Mouse (Mus musculus) megakaryocyte-erythroid progenitor cell, adult 5 weeks (primary cell): ENCODE data around the gene Olfr68. TPM values are rescaled to one million over a fixed set of nuclear protein-coding genes. Genes with fewer than 3 reads are reported as not detected.

Source experiments
- polyA plus RNA-seq: library from polyadenylated mRNA; stranded (reverse); fragments of >175 nt; gene quantifications from 2 replicates; pipeline ENCODE4 v1.2.3, GENCODE M21; 2012

The Olfr68 gene
- polyA plus RNA-seq, result not detected in 2 replicates

DNA sequence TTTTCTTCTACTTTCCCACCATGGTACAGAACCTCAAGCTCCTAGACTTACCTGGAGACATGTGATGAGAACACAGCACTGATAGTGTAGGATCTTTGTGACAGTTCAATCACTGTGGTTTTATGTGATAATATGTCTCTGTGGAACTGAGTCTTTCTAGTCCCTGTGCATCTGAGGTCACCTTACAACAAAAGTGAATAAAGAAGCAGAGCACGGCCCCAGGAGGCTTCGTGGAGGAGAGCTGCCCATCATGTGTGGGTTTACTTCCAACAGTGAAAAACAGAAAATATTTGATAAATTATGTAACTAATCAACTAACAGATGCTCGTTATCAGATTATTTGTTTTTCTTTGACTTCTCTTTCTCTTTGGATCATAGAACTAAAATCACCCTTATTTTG, at the start of gene Olfr68:
Gene Olfr68 (minus strand): TSS at position 101 of the 400 bp plus-strand sequence.

DNA sequence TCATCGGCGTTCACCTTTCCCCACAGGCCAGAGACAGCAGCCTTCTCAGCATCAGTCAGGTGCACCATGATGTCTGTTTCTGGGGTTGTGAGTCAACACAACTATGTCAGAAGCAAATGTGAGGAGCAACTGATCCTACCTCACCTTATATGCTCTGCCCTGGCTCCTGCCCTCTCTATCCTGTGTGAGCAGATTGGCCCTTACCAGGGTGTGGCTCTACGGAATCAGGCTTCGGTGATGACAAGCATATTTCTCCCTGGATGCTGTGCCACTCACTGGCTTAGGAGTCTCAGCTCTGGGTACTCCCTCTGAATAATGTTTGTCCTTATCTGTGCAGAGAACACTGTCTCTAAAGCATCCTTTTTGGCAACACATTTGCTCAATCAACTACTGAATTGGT, 48.3 kb upstream of the Olfr68 start, which contains the start of gene Hbb-bs:
Gene Hbb-bs (minus strand): TSS at position 289 of the 400 bp plus-strand sequence.

DNA sequence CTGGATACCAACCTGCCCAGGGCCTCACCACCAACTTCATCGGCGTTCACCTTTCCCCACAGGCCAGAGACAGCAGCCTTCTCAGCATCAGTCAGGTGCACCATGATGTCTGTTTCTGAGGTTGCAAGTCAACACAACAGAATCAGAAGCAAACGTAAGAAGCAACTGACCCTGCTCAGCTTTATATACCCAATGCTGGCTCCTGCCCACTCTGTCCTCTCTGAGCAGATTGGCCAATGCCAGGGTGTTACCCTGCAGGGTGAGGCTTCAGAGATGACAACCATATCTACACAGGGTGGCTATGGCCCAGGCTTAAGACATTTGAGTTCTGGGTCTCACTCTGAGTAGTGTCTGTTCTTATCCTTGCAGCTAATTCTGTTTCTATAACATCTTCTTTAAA, 34.3 kb upstream of the Olfr68 start, which contains the start of gene Hbb-bt:
Gene Hbb-bt (minus strand): TSS at position 231 of the 400 bp plus-strand sequence.

DNA sequence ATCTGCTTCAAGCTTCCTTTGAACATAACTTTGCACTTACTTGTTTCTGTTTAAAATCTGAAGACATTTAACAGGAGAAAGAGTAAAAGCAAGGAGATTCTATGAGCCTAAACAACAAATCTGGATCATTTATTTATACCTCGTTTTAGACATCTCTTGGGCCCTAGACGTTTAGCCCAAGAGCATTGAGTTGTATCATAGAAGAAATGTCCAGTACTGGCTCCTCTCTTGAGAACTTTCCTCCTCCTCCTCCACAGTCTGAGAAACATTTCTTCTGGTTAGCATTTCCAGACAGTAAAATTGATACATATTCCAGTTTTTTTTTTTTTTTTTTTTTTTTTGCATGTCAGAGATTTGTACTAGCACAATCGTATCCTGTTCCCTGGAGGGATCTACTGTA, 12.2 kb upstream of the Olfr68 start, which contains the start of gene Olfr67:
Gene Olfr67 (minus strand): TSS at position 101 of the 400 bp plus-strand sequence.

DNA sequence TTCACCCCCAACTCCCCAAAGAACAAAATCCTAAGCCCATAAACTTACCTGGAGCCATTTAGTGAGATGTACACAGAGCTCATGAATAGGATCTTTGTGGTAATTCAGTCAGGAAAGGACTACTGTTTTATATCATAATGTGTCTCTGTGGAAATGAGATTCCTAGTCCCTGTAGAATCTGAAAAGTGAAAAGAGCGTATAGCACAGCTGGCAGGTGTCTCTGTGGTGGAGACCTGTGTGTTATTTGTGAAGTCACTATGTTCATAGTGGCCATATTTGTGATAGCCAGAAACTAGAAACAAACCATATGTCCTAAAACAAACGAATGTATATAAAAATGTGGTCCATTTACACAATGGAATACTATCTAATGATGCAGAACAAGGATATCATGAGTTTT, 8.0 kb downstream of the Olfr68 start, which contains the start of gene Olfr69:
Gene Olfr69 (minus strand): TSS at position 101 of the 400 bp plus-strand sequence.

DNA sequence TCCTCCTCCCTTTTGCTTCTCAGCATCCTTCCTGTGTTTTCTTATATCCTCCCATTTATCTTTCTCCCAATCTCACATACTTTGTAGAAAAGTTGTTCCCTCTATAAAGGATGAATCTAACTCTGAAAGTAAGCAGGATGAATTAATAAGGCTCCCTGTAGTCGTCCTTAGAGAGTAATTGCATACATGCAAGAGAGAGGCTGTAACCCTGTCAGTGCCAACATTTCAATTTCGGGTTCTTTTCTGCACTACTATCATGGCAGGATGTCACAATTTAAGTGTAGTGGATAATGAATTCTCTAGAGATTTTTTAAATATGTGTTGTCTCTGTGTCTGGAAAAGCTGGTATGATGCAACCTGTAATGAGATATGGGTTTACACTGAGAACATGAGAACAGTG, 22.3 kb downstream of the Olfr68 start, which contains the start of gene Olfr630:
Gene Olfr630 (minus strand): TSS at position 101 of the 400 bp plus-strand sequence.

DNA sequence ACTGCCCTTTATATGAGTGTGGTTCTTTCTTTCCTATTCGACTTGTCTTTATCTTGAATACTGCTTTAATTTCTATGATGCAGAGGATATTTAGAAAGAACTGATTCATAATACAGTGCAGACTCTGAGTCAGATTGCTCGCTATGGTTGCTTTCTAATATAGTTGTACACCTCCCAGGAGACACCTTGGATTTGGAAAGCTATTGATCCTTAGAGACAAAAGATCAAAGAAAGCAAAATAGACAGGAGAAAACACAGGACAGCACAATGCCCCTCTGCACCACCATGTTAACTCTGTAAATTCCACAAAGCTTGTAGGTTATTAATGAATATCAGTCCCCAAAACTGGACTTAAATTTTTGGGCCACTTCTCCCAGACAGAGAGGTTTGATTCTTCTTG, 34.7 kb downstream of the Olfr68 start, which contains the start of gene Olfr629:
Gene Olfr629 (minus strand): TSS at position 101 of the 400 bp plus-strand sequence.

DNA sequence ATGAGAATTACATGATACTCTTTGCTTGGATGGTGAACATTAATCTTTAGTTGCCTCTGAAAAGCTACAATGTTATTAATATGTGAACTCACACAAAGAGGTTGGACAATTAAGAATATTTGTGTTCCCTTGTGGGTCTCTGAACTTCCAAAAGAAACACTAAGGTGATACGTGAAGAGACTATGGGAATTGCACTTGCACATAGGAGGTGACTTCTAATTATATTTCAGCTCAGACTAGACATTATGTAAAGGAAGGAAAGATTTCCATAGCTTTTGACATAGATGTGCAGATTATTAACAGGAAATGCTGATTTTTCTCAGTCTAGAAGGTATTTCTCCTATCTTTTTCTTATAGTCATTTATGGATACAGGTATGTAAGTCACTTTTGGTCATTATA, 49.4 kb downstream of the Olfr68 start, which contains the start of gene Olfr628:
Gene Olfr628 (plus strand): TSS at position 301 of the 400 bp plus-strand sequence.

Other genes with a start within 250 kb of the Olfr68 start
- not detected in 2 replicates for gene Olfr612, start 237.0 kb downstream of the Olfr68 start, polyA plus RNA-seq
- not detected in 2 replicates for gene Olfr613, start 231.6 kb downstream of the Olfr68 start, polyA plus RNA-seq
- gene Olfr615, start 223.6 kb downstream of the Olfr68 start, polyA plus RNA-seq, result not detected in 2 replicates
- gene Olfr616, start 210.6 kb downstream of the Olfr68 start, polyA plus RNA-seq, result not detected in 2 replicates
- not detected in 2 replicates for gene Olfr617, start 206.6 kb downstream of the Olfr68 start, polyA plus RNA-seq
- not detected in 2 replicates for gene Olfr618, start 189.6 kb downstream of the Olfr68 start, polyA plus RNA-seq
- gene Olfr619, start 179.1 kb downstream of the Olfr68 start, polyA plus RNA-seq, result not detected in 2 replicates
- not detected in 2 replicates for gene Olfr620, start 167.2 kb downstream of the Olfr68 start, polyA plus RNA-seq
- not detected in 2 replicates for gene Olfr622, start 137.0 kb downstream of the Olfr68 start, polyA plus RNA-seq
- gene Olfr623, start 116.0 kb downstream of the Olfr68 start, polyA plus RNA-seq, result not detected in 2 replicates
- 0.02 TPM in 1 of 2 replicates, not detected in the other for gene Olfr624, start 108.5 kb downstream of the Olfr68 start, polyA plus RNA-seq
- 0.19 TPM in 1 of 2 replicates, not detected in the other for gene Olfr625-ps1, start 97.0 kb downstream of the Olfr68 start, polyA plus RNA-seq
- gene Olfr243, start 65.0 kb downstream of the Olfr68 start, polyA plus RNA-seq, result not detected in 2 replicates
- not detected in 2 replicates for gene Olfr628, start 49.3 kb downstream of the Olfr68 start, polyA plus RNA-seq
- not detected in 2 replicates for gene Olfr629, start 34.8 kb downstream of the Olfr68 start, polyA plus RNA-seq
- not detected in 2 replicates for gene Olfr630, start 22.4 kb downstream of the Olfr68 start, polyA plus RNA-seq
- not detected in 2 replicates for gene Olfr69, start 8.1 kb downstream of the Olfr68 start, polyA plus RNA-seq
- gene Olfr67, start 12.1 kb upstream of the Olfr68 start, polyA plus RNA-seq, result not detected in 2 replicates
- gene Hbb-bt, start 34.3 kb upstream of the Olfr68 start, polyA plus RNA-seq, result 65.8 and 124 TPM in 2 replicates
- 239 and 618 TPM in 2 replicates for gene Hbb-bs, start 48.4 kb upstream of the Olfr68 start, polyA plus RNA-seq
- gene Hbb-bh2, start 60.8 kb upstream of the Olfr68 start, polyA plus RNA-seq, result not detected in 2 replicates
- gene Hbb-bh1, start 63.5 kb upstream of the Olfr68 start, polyA plus RNA-seq, result not detected in 2 replicates
- not detected in 2 replicates for gene Hbb-y, start 73.5 kb upstream of the Olfr68 start, polyA plus RNA-seq
- gene Olfr66, start 106.6 kb upstream of the Olfr68 start, polyA plus RNA-seq, result not detected in 2 replicates
- 0.02 TPM in 1 of 2 replicates, not detected in the other for gene Olfr64, start 114.8 kb upstream of the Olfr68 start, polyA plus RNA-seq
- gene Olfr65, start 123.8 kb upstream of the Olfr68 start, polyA plus RNA-seq, result not detected in 2 replicates
- not detected in 2 replicates for gene Olfr631, start 149.1 kb upstream of the Olfr68 start, polyA plus RNA-seq
- not detected in 2 replicates for gene Olfr632, start 154.6 kb upstream of the Olfr68 start, polyA plus RNA-seq
- not detected in 2 replicates for gene Olfr633, start 164.7 kb upstream of the Olfr68 start, polyA plus RNA-seq
- gene Olfr635, start 191.5 kb upstream of the Olfr68 start, polyA plus RNA-seq, result 0.01 TPM in 1 of 2 replicates, not detected in the other
- gene Olfr638, start 219.0 kb upstream of the Olfr68 start, polyA plus RNA-seq, result not detected in 2 replicates
- 0.01 TPM in 1 of 2 replicates, not detected in the other for gene Olfr639, start 237.6 kb upstream of the Olfr68 start, polyA plus RNA-seq
- gene Olfr640, start 245.9 kb upstream of the Olfr68 start, polyA plus RNA-seq, result not detected in 2 replicates